Mouse (Mus musculus) T-helper 2 cell (primary cell): Measurements from ENCODE around the gene Iah1.

Source experiments
- in situ Hi-C: fragments of 300-600 bp; cut with MboI, MseI; formaldehyde crosslinking; loops from one replicate; pipeline ENCODE4 v1.15.1; 2025; ENCODE audit warnings: high pct_unique_total_duplicates

Gene Iah1

DNA sequence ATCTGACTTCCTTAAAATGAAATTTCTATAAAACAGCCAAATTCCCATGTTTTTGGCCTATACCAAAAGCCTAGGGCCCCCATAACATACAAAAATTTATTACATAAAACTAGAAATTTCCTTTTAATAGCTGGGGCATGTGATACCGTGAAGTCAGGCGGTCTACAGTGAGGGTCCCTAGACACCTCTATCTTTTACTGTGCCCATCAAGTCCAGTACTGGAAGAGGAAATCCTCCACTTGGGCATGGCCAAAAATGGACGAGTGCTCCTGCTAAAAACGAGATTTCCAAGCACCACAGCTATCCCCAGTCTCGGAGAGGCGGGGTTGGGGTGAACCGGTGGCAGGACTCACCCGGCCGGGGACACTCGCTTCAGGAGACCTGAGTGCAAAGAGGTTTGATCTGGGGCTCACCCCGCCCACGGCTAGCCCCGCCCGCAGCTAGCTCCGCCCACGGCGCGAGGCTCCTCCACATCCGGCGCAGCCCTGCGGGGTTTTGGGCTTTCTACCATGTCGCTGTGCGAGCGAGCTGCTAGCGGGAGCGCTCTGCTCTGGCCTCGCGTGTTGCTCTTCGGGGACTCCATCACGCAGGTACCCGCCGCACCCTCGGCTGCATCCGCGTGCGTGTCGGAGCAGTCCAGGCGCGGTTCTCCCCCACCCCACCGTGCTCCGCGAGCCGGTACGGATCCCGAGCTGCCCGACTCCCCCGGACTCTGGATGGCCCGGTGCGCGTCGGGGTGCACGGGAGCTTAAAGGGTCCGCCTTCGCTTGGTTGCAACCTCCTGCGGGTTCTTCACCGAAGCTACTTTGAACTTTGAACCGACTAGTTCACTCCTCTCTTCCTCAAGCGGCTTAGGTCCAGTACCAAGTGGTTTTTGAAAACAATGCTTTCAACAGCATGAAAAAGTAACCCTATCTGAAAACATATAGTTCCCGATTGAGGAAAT lies at the start of gene Iah1:
TSS of gene Iah1 (plus strand) at position 467 of the 946 bp plus-strand sequence.
- in situ Hi-C loops: loop anchor here (5.0 kb wide), 1 partner anchor 56 kb away; the partner anchor contains the start of gene Adam17

DNA sequence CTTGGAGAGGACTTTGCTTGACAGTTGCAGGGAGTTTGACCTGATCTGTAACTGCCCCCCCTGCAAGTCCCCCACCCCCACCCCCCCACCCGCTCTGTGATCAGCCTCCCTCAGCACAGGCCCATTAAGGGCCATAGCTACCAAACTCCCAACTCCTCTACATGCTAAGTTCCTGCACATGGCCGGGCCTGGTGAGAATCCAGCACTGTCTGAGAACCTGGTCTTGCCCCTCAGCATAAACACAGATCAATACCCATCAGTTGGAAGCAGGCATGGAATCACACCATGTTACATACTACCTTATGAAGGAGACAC lies 49.4 kb upstream of the Iah1 start:
- in situ Hi-C loops: no loop called here

DNA sequence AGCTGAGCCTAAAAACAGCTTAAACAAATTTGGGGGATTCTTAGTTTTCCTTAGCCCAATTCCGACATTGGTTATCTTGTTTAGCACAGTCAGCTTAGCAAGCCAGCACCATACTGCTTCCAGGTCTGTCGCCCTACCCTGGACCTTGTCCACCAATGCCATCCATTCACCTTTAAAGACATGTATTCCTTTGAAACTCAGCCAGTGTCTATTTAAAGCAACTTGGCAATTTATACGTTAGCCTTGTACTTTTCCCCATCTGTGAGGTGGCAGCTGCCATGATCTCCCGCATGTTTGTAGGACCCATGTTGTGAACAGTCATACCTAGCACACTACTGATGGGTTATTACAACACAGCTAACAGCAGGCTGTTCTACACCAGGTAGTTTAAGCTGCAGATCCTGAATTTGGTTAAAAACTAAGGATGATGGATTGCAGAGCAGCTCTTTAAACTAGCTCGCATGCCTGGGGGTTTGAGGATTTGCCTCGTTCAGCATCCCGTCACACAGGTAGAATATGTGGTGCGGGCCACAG lies 48.0 kb upstream of the Iah1 start:
- in situ Hi-C loops: no loop called here

DNA sequence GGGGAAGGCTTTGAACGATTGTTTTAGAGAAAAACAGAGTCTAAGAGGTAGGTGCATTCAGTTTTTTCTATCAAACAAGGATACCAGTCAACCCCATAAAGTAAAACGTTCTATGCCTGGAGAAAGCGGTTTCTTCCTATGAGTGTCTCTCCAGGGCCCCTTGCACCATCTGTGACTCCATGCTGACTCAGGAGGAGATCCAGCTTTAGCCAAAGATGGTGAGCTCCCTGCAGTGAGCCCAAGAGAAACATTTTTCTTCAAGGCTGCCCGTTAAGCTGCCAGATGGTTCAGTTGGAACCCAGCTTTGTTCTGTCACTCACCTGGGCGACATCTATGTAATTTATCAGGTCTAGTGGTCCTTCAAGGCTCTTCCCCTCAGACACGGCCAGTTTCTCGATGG lies 41.7 kb upstream of the Iah1 start:
- in situ Hi-C loops: loop anchor here (5.0 kb wide), 1 partner anchor 187 kb away; no protein-coding TSS in a partner anchor

DNA sequence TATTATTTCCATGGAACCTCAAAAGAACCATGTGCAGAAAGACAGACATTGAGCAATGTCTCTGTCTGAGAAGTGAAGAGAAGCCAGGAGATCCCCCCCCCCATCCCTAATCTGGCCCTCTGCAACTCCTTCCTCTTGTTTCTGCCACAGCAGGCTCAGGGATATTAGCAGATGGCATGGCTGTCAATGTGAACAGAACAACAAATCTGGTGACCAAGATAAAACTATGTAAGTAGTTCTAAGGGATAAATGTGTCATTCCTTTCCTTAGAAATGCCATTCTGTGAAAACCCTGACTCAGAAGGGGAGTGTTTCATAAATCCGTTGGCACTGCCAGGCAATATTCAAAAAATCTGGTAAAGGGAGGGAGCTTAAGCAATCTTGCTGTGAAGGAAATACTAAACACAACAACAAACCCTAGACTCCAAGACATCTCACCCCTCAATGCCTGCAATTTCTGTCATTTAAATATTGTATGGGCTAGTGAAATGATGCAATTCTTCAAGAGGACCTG lies 38.8 kb upstream of the Iah1 start:
- in situ Hi-C loops: no loop called here

DNA sequence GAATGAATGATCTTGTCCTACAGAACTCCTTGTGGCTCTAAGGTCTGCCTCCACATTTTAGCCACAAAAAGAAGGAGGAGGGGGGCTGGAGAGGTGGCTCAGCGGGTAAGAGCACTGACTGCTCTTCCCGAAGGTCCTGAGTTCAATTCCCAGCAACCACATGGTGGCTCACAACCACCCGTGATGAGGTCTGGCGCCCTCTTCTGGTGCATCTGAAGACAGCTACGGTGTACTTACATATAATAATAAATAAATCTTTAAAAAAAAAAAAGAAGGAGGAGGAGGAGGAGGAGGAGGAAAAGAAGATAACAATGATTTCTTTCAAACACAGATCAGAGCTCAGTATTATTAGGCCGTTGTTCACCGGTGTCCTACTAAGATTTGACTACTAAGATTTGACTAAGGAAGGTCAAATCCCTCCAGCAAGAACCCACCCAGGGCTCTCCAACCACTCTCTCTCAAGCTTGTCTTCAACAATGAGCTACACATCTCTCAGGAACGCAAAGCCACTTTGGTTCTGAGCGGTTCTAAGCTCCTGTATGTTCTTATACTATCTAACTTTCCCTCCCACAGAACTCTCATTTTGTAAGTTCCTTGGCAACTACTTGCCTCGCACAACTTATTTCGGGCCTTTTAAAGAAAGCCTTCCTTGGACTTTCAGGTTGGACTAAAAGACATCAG lies 31.3 kb upstream of the Iah1 start, which contains the start of gene Cpsf3:
TSS of gene Cpsf3 (plus strand) at position 631 of the 681 bp plus-strand sequence.
- in situ Hi-C loops: no loop called here

DNA sequence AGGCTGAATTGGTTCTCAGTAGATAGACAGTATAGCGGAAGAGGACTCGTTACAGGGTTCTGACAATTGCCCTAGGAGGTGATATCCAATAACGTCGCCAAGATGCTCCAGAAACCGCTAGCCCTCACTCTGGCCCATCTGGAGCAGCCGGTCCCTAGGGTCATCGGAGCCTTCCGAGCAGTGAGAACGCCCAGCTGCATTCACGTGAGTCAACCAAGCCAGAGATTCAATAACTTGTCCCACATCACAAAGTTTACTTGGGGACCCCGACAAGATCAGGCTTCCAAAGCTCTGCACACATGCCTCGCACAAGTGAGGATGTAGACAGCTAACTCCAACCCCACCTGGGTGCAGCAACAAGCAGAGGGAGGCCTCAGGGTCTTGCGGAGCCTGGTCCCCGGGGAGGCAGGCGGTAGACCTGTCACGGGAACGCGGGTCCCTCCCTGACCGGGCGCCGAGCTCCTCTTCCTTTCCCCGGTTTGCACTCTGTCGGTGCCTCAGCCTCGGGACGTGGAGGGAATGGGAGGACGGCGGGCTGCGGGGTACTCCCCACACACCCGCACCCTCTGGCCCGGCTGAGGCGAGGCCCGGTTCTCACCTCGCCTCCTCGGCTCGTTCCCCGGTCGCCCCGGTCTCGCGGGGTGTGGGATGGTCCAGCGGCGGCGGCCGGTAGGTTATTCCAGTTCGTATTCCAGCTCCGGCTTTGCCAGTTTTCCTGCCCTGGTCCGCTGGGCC lies 30.5 kb upstream of the Iah1 start:
- in situ Hi-C loops: no loop called here

DNA sequence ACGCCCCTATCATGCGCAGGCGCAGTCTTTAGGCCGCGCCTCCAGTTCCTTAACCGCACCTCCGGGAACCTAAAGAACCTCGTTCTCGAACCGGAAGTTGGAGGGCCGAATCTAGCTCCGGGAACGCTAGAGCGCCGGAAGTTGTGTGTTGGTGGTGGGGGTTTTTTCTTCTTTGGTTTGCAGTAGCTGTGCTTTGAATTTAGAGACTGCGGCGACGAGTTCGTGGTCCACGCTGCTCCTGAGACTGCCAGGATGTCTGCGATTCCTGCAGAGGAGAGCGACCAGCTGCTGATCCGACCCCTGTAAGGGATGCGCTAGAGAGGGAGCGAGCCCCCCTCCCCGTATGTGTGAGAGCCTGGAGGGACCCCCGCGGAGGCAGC lies 30.0 kb upstream of the Iah1 start, which contains the start of gene Itgb1bp1:
TSS of gene Itgb1bp1 (minus strand) at position 42 of the 380 bp plus-strand sequence.
- in situ Hi-C loops: no loop called here

DNA sequence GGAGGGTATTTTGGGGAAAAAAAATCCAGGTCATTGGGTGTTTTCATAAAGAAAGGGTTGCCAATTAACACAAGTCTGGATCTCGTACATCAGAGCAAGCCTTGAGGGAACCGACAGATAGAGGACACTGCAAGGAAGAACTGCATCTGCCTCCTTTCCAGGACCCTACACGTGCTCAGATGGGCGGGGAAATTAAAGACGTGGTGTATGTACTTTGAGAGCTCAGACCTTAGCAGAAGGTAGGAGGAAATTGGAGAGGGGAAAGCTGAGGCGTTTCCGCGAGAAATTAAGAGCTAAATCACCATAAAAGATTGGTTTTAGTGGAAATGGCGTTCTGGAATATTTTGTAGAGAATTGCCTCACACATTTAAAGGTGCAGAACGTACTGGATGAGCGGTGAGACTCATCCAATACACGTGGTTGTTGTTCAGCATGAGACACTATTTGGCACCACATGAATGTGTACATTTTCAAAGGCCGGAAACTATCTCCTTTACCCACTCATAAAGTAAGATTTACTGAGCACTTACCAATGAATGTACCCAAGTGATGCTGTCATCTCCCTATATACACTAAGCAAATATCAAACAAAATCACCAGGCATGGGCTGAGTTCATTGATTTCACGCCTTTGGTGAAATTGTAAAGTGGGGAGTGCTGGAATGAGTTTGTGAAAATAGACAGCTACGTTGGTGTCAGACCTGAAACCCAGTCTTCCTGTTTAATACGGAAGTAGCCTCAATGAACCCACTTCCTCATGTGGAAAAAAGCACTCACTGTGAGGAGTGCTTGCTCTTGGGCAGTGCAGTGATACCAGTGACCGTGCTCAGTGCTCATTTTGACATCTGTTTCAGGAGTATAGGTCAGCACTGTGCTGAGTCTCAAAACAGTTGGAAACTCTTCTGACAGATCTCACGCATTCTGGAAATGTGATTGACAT lies 29.2 kb upstream of the Iah1 start:
- in situ Hi-C loops: no loop called here

DNA sequence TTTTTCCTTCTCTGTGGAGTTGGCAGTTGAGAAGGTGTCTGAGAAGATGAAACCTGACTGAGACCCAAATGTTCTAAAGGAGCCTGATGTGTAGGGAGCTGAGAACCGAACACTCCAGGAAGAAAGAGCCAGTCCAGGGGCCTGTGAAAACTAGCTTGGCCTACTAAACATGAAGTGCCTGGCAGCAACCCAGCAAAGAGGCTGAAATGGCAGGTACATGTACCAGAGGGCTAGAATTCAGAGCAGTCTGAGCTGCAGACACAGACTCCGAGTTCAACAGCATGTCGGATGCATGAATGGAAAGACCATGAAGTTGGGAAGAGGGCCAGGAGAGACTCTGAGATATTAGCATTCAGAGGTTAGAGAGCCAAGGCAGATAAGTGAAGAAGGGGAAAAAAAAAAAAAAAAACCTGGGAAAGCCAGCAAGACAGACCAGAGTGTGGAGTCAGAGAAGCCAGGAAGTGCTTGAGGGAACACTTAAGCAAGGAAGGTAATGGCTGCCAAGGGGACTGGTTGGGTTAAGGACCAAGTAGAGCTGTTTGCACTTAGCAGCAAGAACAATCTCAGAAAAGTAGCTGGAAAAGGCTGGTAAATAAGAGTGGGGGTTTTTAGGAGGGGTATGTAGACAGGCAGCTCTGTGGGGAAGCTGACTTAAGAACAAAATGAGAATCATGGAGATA lies 27.3 kb upstream of the Iah1 start:
- in situ Hi-C loops: no loop called here

DNA sequence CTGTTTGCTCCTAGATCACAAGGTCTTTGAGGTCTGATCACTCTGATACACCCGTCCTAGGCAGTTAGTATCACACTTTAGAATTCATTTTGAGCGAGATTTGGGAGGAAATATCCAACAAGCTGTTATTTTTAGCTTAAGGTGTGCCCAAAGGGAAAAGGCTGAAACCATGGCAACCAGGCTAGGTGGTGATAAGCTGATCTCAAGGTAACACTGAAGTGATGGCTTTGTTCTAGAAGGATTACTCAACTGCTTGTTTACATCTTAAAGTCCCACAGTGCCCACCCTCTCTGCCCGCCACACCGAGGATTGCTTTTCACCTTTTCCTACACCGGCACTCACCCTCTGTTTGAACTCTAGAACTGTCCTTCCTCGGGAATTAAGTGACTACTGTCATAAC lies 26.5 kb upstream of the Iah1 start:
- in situ Hi-C loops: loop anchor here (10.0 kb wide), 1 partner anchor 365 kb away; no protein-coding TSS in a partner anchor

DNA sequence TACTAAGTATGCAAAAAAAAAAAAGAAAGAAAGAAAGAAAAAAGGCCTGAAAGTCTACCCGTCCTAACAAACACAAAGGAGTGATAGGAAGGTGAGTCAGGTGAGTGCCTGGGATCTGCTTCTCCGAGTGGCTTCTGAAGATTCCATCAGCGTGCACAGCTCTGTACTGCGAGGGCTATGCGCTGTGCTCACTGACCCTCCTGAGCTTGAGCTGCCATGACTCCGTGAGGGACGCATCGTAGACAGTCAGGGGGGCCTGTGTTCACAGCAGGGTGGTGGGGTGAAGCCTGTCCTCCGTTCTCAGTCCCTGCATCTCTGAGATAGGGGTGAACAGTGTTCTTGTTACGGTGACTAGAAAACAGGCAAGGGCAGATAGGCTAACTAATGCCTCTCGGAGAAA lies 17.3 kb upstream of the Iah1 start:
- in situ Hi-C loops: loop anchor here (10.0 kb wide), 1 partner anchor 374 kb away; no protein-coding TSS in a partner anchor

DNA sequence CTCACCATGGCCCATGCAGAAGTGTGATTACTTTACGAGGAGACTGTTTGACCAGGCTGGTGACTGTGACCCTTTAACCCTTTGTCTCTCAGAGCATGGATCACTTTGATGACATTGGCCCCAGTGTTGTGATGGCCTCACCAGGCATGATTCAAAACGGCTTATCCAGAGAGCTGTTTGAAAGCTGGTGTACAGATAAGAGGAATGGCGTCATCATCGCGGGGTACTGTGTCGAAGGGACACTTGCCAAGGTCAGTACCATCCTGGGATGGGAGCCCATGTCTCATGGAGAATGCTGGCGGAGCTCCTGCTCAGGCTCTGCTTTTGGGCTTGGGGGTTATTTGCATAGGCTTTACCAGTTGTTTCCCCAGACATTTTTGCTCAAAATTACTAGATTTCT lies 14.9 kb upstream of the Iah1 start:
- in situ Hi-C loops: no loop called here

DNA sequence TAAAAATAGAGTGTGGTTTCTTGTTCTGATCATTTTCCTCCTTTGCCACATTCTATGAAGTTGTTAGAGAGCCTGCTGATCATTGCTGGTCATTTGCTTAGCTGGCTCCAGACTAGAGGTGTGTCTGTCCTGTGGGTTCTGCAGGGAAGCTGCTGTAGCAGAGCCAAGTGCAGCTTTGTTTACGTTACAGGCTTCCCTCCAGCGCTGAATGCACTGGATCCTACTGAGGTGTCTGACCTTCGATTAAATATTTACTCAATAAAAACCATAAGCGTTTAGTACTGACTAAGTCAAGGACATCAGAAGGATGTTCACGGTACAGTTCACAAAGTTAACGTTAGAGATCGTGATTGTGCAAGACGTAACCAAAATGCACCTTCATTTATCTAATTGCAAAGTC lies 14.3 kb upstream of the Iah1 start:
- in situ Hi-C loops: no loop called here

DNA sequence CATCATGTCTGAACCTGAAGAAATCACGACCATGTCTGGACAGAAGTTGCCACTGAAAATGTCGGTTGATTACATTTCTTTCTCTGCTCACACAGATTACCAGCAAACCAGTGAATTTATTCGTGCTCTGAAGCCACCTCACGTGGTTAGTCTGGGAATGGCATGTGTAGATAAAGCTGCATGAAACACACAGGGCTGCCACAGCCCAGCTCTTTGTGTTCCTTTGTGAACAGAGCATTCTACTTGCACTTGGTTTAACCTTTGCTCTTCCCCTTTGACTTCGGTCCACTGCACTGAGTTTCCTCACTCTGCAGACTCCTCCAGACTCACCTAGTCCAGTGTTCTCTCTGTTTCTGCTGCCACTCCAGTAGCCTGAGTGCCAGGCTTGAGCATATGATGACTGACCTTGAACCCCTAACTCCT lies 13.8 kb upstream of the Iah1 start:
- in situ Hi-C loops: no loop called here

DNA sequence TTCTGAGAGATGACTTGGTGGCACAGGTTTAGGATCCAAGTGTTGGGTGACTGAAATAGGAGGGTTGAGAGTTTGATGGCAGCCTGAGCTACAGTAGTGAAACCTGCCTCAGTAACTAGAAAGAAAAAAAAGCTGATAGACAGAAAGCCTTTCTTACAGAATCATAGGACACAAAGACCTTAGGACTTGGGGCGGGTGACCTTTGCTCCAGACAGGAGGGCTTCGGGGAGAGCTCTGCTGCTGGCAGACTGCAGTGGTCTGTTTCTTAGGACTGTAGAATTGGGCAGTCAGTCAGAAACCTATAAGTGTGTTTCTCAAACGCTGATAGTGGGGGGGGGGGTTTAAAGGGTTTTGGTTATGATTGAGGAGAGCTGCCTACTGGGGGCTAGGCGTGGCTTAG lies 10.4 kb upstream of the Iah1 start:
- in situ Hi-C loops: no loop called here

DNA sequence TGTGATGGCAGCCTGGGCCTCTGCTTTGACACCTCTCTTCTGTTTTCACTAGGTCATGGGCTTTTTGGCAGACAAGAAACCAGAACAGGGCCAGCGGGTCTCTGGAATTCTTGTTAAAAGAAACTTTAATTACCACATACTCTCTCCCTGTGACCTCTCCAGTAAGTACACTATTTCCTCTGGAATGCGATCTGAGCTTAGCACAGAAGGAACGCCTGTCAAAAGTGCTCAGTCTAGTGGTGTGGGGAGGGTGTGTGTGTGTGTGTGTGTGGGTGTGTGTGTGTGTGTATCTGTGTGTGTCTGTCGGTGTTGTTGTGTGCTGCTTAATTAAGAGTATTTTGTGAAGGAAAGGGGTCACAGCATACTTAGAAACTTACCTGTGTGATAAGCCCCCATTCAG lies 9.5 kb upstream of the Iah1 start:
- in situ Hi-C loops: no loop called here

DNA sequence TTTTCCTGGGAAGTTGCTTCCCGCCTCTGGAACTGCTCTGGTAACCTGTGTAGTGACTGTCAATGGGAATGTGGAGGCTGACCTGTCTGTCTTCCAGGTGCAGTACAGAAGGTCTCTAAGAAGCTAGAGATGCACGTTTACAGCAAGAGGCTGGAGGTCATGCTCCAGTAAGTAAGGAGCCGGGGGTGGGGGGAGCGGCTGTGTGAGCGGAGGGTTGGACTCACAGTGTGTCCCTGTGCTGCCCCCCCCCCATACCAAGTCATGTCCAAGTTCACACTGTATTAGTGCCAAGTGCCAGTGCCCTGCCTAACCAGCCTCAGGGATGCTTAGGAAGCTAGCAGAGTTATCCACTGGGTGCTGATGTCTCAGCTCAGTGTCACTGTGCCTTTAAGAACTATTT lies 4.0 kb upstream of the Iah1 start:
- in situ Hi-C loops: no loop called here

DNA sequence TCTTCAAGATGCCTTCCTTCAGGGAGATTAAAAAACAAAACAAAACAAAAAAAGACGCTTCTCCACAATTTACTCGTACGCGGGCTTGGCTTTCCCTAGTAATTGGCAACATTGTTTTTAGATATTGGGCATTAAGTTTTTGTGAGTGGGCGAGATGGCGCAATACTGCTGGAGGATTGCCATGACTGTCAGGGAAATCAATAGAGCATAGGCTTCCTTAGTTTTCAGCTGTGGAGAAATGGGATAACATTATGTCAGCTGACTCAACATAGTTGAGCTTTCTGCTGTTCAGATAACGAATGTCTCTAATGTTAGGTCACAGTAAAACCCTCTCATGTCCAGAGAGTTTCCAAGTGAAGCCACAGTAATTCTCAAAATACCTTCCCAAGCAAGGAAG lies 678 bp downstream of the Iah1 start:
- in situ Hi-C loops: loop anchor here (5.0 kb wide), 1 partner anchor 55 kb away; the partner anchor contains the start of gene Adam17
